Mouse (Mus musculus): ENCODE data around the gene Grin2b. TPM values are rescaled to one million over a fixed set of nuclear protein-coding genes. Genes with fewer than 3 reads are reported as not detected.

The Grin2b gene
- total and polyA plus RNA-seq, 2 experiments = 0.01 to 0.09 TPM

GRCm38 (mm10) chr6:136013556-136014380 lies 159.5 kb downstream of the Grin2b start:
- Histone ChIP-seq H3K27ac (replicated peaks; ENCODE audit: insufficient read depth, low read depth, low read length) (no peak overlapping the region), H3K36me3 (ENCODE audit: control insufficient read depth, insufficient read depth, low read length) (no peaks in the 10 kb centered on the region), H3K79me2 (ENCODE audit: control insufficient read depth, insufficient read depth, low read length) (no peaks in the 10 kb centered on the region), H3K4me1 (ENCODE audit: control insufficient read depth, insufficient read depth, low read length) (no peaks in the 10 kb centered on the region), H3K27me3 (ENCODE audit: control insufficient read depth, insufficient read depth, low read length) (no peaks in the 10 kb centered on the region), H3K4me3 (ENCODE audit: insufficient read depth, low read depth, low read length) (no peak overlapping the region), H3K9ac (ENCODE audit: low read depth, low read length) (no peak overlapping the region)
- WGBS = 73% methylated on average over 12 of the region's 12 CpGs
- TF ChIP-seq CTCF (IDR thresholded peaks at IDR 0.05; ENCODE audit: low read depth, low read length) (no peak), POLR2A (IDR thresholded peaks at IDR 0.05; ENCODE audit: extremely low read depth, insufficient read depth, low read length) (no peak)
- peak; percentile 86 for DNase-seq (ENCODE audit: extremely low read depth, low read depth, low spot score)

- 83% methylated on average over 4 of the region's 4 CpGs for WGBS
- no peaks in the 10 kb centered on the region for H3K79me2 ChIP-seq (ENCODE audit: control insufficient read depth, insufficient read depth, low read length)
- no peak for TF ChIP-seq POLR2A (IDR thresholded peaks at IDR 0.05; ENCODE audit: extremely low read depth, insufficient read depth, low read length)
- no peak for TF ChIP-seq CTCF (IDR thresholded peaks at IDR 0.05; ENCODE audit: low read depth, low read length)
- H3K27me3 ChIP-seq (ENCODE audit: control insufficient read depth, insufficient read depth, low read length) = no peaks in the 10 kb centered on the region
- H3K9ac ChIP-seq (ENCODE audit: low read depth, low read length) = no peak overlapping the region
- no peak overlapping the region for H3K4me3 ChIP-seq (ENCODE audit: insufficient read depth, low read depth, low read length)
- no peak overlapping the region for H3K27ac ChIP-seq (replicated peaks; ENCODE audit: insufficient read depth, low read depth, low read length)
- DNase-seq (ENCODE audit: extremely low read depth, low read depth, low spot score) = no peak
- peaks cover 2% of the 10 kb centered on the region; the same call in 1 of the 2 replicates for H3K4me1 ChIP-seq (ENCODE audit: control insufficient read depth, insufficient read depth, low read length)
- H3K36me3 ChIP-seq (ENCODE audit: control insufficient read depth, insufficient read depth, low read length) = no peaks in the 10 kb centered on the region
Measured at GRCm38 (mm10) chr6:136011533-136011932, 161.8 kb downstream of the Grin2b start.

GRCm38 (mm10) chr6:136011038-136011311 lies 162.3 kb downstream of the Grin2b start:
- DNase-seq (ENCODE audit: extremely low read depth, low read depth, low spot score) = no peak
- H3K9ac ChIP-seq (ENCODE audit: low read depth, low read length) = no peak overlapping the region
- H3K36me3 ChIP-seq (ENCODE audit: control insufficient read depth, insufficient read depth, low read length) = no peaks in the 10 kb centered on the region
- no peak overlapping the region for H3K4me3 ChIP-seq (ENCODE audit: insufficient read depth, low read depth, low read length)
- H3K4me1 ChIP-seq (ENCODE audit: control insufficient read depth, insufficient read depth, low read length) = peaks cover 2% of the 10 kb centered on the region; the same call in 1 of the 2 replicates
- 90% methylated on average over 4 of the region's 4 CpGs for WGBS
- TF ChIP-seq POLR2A (IDR thresholded peaks at IDR 0.05; ENCODE audit: extremely low read depth, insufficient read depth, low read length) (no peak), CTCF (IDR thresholded peaks at IDR 0.05; ENCODE audit: low read depth, low read length) (no peak)
- no peaks in the 10 kb centered on the region for H3K79me2 ChIP-seq (ENCODE audit: control insufficient read depth, insufficient read depth, low read length)
- H3K27ac ChIP-seq (replicated peaks; ENCODE audit: insufficient read depth, low read depth, low read length) = no peak overlapping the region
- H3K27me3 ChIP-seq (ENCODE audit: control insufficient read depth, insufficient read depth, low read length) = no peaks in the 10 kb centered on the region

GRCm38 (mm10) chr6:136010290-136011037 lies 162.8 kb downstream of the Grin2b start:
- H3K79me2 ChIP-seq (ENCODE audit: control insufficient read depth, insufficient read depth, low read length) = no peaks in the 10 kb centered on the region
- H3K4me3 ChIP-seq (ENCODE audit: insufficient read depth, low read depth, low read length) = no peak overlapping the region
- no peaks in the 10 kb centered on the region for H3K36me3 ChIP-seq (ENCODE audit: control insufficient read depth, insufficient read depth, low read length)
- H3K4me1 ChIP-seq (ENCODE audit: control insufficient read depth, insufficient read depth, low read length) = peaks cover 2% of the 10 kb centered on the region; the same call in 1 of the 2 replicates
- TF ChIP-seq POLR2A (IDR thresholded peaks at IDR 0.05; ENCODE audit: extremely low read depth, insufficient read depth, low read length) (no peak), CTCF (IDR thresholded peaks at IDR 0.05; ENCODE audit: low read depth, low read length) (no peak)
- no peak overlapping the region for H3K9ac ChIP-seq (ENCODE audit: low read depth, low read length)
- 80% methylated on average over 7 of the region's 7 CpGs for WGBS
- no peak for DNase-seq (ENCODE audit: extremely low read depth, low read depth, low spot score)
- H3K27me3 ChIP-seq (ENCODE audit: control insufficient read depth, insufficient read depth, low read length) = no peaks in the 10 kb centered on the region
- H3K27ac ChIP-seq (replicated peaks; ENCODE audit: insufficient read depth, low read depth, low read length) = no peak overlapping the region

- WGBS = 27% methylated on average over 6 of the region's 6 CpGs
- no peak for TF ChIP-seq POLR2A (IDR thresholded peaks at IDR 0.05; ENCODE audit: extremely low read depth, insufficient read depth, low read length)
- no peak for TF ChIP-seq CTCF (IDR thresholded peaks at IDR 0.05; ENCODE audit: low read depth, low read length)
- no peak overlapping the region for H3K9ac ChIP-seq (ENCODE audit: low read depth, low read length)
- H3K36me3 ChIP-seq (ENCODE audit: control insufficient read depth, insufficient read depth, low read length) = no peaks in the 10 kb centered on the region
- H3K4me3 ChIP-seq (ENCODE audit: insufficient read depth, low read depth, low read length) = no peak overlapping the region
- H3K4me1 ChIP-seq (ENCODE audit: control insufficient read depth, insufficient read depth, low read length) = peaks cover 2% of the 10 kb centered on the region; the same call in 1 of the 2 replicates
- H3K27me3 ChIP-seq (ENCODE audit: control insufficient read depth, insufficient read depth, low read length) = no peaks in the 10 kb centered on the region
- no peak overlapping the region; the same call in 1 of the 2 replicates for H3K27ac ChIP-seq (replicated peaks; ENCODE audit: insufficient read depth, low read depth, low read length)
- H3K79me2 ChIP-seq (ENCODE audit: control insufficient read depth, insufficient read depth, low read length) = no peaks in the 10 kb centered on the region
- DNase-seq (ENCODE audit: extremely low read depth, low read depth, low spot score) = peak; percentile 98
Measured at GRCm38 (mm10) chr6:136008120-136008519, 165.2 kb downstream of the Grin2b start.
